Mouse (Mus musculus) limb, embryonic 14.5 days (tissue): ENCODE measurements around the gene Xxylt1. TPM values are rescaled to one million over a fixed set of nuclear protein-coding genes. Genes with fewer than 3 reads are reported as not detected.

Experiments
- ATAC-seq: fragments of 200-750 bp; cut with Nextera tagmentation; 2 replicates; pipeline ENCODE4 v1.8.0; 2017; ENCODE audit warnings: low read depth, moderate number of reproducible peaks, moderate TSS enrichment; ENCODE audit not compliant: low FRiP score
- DNase-seq: peaks from one replicate; pipeline ENCODE4 v3.0.0-alpha.2; 2015; ENCODE audit warnings: low spot score
- H3K27ac ChIP-seq: fragments of 300-500 bp; sonication (generic); replicated peaks from 2 replicates; pipeline ENCODE4 v1.5.1; 2014; ENCODE audit warnings: low read depth, mild to moderate bottlenecking, low read length, moderate library complexity, mixed read lengths
- H3K27me3 ChIP-seq: fragments of 300-500 bp; sonication (generic); 2 replicates; pipeline ENCODE4 v1.6.1; 2014; ENCODE audit warnings: low read length, mixed read lengths; ENCODE audit not compliant: control insufficient read depth, insufficient read depth
- H3K36me3 ChIP-seq: fragments of 300-500 bp; sonication (generic); 2 replicates; pipeline ENCODE4 v1.6.1; 2014; ENCODE audit warnings: mild to moderate bottlenecking, low read length, moderate library complexity, mixed read lengths; ENCODE audit not compliant: control insufficient read depth, insufficient read depth
- H3K4me1 ChIP-seq: fragments of 300-500 bp; sonication (generic); 2 replicates; pipeline ENCODE4 v1.6.1; 2014; ENCODE audit warnings: antibody characterized with exemption, low read length, mixed read lengths; ENCODE audit not compliant: control insufficient read depth, insufficient read depth
- H3K4me2 ChIP-seq: fragments of 300-500 bp; sonication (generic); replicated peaks from 2 replicates; pipeline ENCODE4 v1.6.1; 2014; ENCODE audit warnings: low read depth, mild to moderate bottlenecking, low read length, moderate library complexity; ENCODE audit not compliant: severe bottlenecking
- H3K4me3 ChIP-seq: fragments of 300-500 bp; sonication (generic); replicated peaks from 2 replicates; pipeline ENCODE4 v1.5.1; 2014; ENCODE audit warnings: low read length
- H3K9ac ChIP-seq: fragments of 300-500 bp; sonication (generic); 2 replicates; pipeline ENCODE4 v1.6.1; 2014; ENCODE audit warnings: mild to moderate bottlenecking, low read depth, low read length, moderate library complexity; ENCODE audit not compliant: severe bottlenecking
- H3K9me3 ChIP-seq: fragments of 300-500 bp; sonication (generic); 2 replicates; pipeline ENCODE4 v1.6.1; 2016; ENCODE audit warnings: low read length; ENCODE audit not compliant: control insufficient read depth
- POLR2A ChIP-seq: fragments of 200-500 bp; IDR thresholded peaks from 2 replicates; pipeline ENCODE4 v1.8.0; 2012; ENCODE audit warnings: inconsistent platforms, mild to moderate bottlenecking, moderate library complexity, borderline replicate concordance; ENCODE audit not compliant: insufficient read depth, insufficient read length; ENCODE audit errors: extremely low read depth
- WGBS: fragments of 180-500 bp; shearing (Covaris S2); extraction: QIAGEN DNeasy Blood & Tissue Kit; methylation state at CpG from one replicate; pipeline ENCODE4 v1.1.7; 2014; 5-methylcytosine and 5-hydroxymethylcytosine counted together
- polyA plus RNA-seq, 2 experiments: library from polyadenylated mRNA; depleted of rRNA in 1 of 2; stranded (reverse) in 1 of 2; unstranded in 1 of 2; fragments of >200 nt; fragmentation: Nextera tagmentation in 1 of 2; extraction: Ambion mirVana in 1 of 2; gene quantifications; 2 replicates each; pipeline versions ENCODE4 v1.2.1 to v1.2.3; 2012 to 2014

Gene Xxylt1
- polyA plus RNA-seq, 2 experiments, result 20.0 to 23.8 TPM

DNA sequence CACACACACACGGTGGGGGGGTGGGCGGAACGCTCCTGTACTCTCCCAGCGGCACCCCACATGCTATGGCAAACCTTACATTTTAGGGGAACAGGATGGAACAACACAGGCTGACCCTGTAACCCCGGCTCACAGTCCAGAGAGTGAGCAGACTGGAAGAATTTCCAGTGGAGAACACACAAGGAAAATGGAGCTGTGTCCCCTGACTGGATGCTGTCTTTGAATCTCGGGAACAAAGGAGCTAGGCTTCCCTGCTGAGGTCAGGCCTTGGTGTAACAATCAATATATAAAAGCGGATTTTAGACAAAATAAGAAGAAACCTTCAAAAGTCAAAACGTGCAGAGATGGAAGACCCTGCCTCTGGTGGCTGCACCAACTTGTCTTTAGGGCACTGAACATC, 57.4 kb downstream of the Xxylt1 start:
- 0 out of 2 replicates have a peak, but pooled peaks cover 3% of the 10 kb centered on the region for H3K4me1 ChIP-seq
- no peaks in the 10 kb centered on the region for H3K9me3 ChIP-seq
- H3K4me2 ChIP-seq, result no peak overlapping the region
- no peak overlapping the region for H3K9ac ChIP-seq
- no peaks in the 10 kb centered on the region for H3K36me3 ChIP-seq
- 89% methylated on average over 8 of the region's 8 CpGs for WGBS
- no peak overlapping the region for H3K27ac ChIP-seq
- no peaks in the 10 kb centered on the region for H3K27me3 ChIP-seq
- H3K4me3 ChIP-seq, result no peak overlapping the region
- no peak for DNase-seq
- no peak for ATAC-seq
- TF ChIP-seq POLR2A, result no peak

- H3K9ac ChIP-seq, result no peak overlapping the region
- H3K4me1 ChIP-seq, result 0 out of 2 replicates have a peak, but pooled peaks cover 3% of the 10 kb centered on the region
- no peaks in the 10 kb centered on the region for H3K9me3 ChIP-seq
- no peak overlapping the region for H3K4me3 ChIP-seq
- ATAC-seq (no peak), DNase-seq (no peak)
- TF ChIP-seq POLR2A, result no peak
- no peak overlapping the region for H3K27ac ChIP-seq
- H3K36me3 ChIP-seq, result no peaks in the 10 kb centered on the region
- H3K4me2 ChIP-seq, result no peak overlapping the region
- 76% methylated on average over 5 of the region's 5 CpGs for WGBS
- no peaks in the 10 kb centered on the region for H3K27me3 ChIP-seq
These were observed 58.9 kb downstream of the Xxylt1 start for GRCm38 (mm10) chr16:31022287-31022686.

DNA sequence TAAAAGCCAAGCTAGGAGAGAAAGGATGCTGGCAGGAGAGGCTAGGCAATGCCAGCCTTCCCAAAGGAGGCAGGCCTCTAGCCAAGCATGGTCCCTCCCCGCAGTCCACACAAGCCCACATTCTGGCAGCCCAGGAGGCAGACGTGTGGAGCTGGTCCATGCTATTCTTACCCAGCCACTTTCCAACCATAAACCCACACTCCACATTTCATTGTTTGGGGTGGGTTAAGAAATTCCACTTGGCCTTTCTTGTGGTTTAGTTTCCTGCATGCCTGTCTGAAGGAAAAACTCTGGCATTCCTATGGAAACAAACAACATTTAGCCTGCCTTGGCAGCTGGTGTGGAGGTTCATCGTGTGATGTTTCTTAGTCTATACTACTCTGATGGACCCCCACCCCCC, 61.7 kb downstream of the Xxylt1 start:
- Histone ChIP-seq H3K36me3 (no peaks in the 10 kb centered on the region), H3K27me3 (no peaks in the 10 kb centered on the region), H3K9ac (no peak overlapping the region), H3K27ac (no peak overlapping the region; the same call in 1 of the 2 replicates), H3K9me3 (no peaks in the 10 kb centered on the region), H3K4me2 (no peak overlapping the region), H3K4me3 (no peak overlapping the region), H3K4me1 (0 out of 2 replicates have a peak, but pooled peaks cover 3% of the 10 kb centered on the region)
- WGBS, result 65% methylated on average over 3 of the region's 3 CpGs
- peak; percentile 28 for DNase-seq
- TF ChIP-seq POLR2A, result no peak
- no peak for ATAC-seq

DNA sequence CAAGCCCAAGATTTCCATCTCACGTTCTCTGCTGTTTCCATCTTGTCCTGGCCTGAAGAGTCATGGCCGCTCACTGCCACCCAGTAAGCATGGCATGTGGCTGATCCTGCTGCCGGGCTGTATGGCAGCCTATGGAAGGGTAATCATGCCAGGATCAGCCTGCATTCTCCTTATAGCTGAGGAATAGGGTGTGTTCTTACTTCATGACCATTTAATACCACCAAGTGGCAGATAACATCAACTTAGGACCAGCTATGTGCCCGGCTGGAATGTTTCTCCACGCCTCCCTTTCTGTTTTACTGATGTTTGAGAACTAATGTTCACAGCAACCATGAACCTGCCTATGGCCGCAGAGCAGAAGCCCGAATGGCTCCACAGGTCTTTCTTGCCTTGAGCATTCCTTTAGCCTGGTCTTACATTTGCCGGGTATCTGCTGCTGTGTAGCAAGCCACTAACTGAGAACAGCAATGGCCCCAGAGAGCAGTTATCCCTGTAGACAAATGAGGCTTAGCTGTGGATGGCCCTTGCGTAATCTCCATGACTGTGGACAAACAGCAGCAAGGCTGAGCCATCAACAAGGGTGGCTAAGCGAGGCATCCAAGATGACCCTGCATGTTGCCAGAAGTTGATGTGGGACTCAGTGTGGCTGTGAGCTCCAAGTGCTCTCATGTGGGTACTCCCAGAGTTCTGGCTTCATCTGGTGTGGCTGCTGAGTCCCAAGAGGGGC, 63.4 kb downstream of the Xxylt1 start:
- DNase-seq (no peak), ATAC-seq (no peak)
- Histone ChIP-seq H3K9ac (no peak overlapping the region), H3K4me1 (0 out of 2 replicates have a peak, but pooled peaks cover 3% of the 10 kb centered on the region), H3K27me3 (no peaks in the 10 kb centered on the region), H3K27ac (no peak overlapping the region), H3K9me3 (no peaks in the 10 kb centered on the region), H3K4me2 (no peak overlapping the region), H3K36me3 (no peaks in the 10 kb centered on the region), H3K4me3 (no peak overlapping the region)
- WGBS, result 92% methylated on average over 10 of the region's 10 CpGs
- no peak for TF ChIP-seq POLR2A

- peak; percentile 51; the same call in 1 of the 2 replicates for ATAC-seq
- Histone ChIP-seq H3K4me3 (no peak overlapping the region), H3K27ac (no peak overlapping the region), H3K9ac (no peak overlapping the region), H3K4me2 (no peak overlapping the region), H3K9me3 (no peaks in the 10 kb centered on the region), H3K4me1 (0 out of 2 replicates have a peak, but pooled peaks cover 3% of the 10 kb centered on the region), H3K36me3 (no peaks in the 10 kb centered on the region), H3K27me3 (no peaks in the 10 kb centered on the region)
- WGBS, result 59% methylated on average over 2 of the region's 2 CpGs
- DNase-seq, result no peak
- TF ChIP-seq POLR2A, result no peak
These were observed 64.6 kb downstream of the Xxylt1 start for GRCm38 (mm10) chr16:31016669-31017068.

GRCm38 (mm10) chr16:31016169-31016568, 65.1 kb downstream of the Xxylt1 start:
- Histone ChIP-seq H3K9ac (no peak overlapping the region), H3K27ac (no peak overlapping the region), H3K27me3 (no peaks in the 10 kb centered on the region), H3K4me1 (0 out of 2 replicates have a peak, but pooled peaks cover 3% of the 10 kb centered on the region), H3K4me2 (no peak overlapping the region), H3K9me3 (no peaks in the 10 kb centered on the region), H3K4me3 (no peak overlapping the region), H3K36me3 (no peaks in the 10 kb centered on the region)
- TF ChIP-seq POLR2A, result no peak
- 74% methylated on average over 8 of the region's 8 CpGs for WGBS
- DNase-seq (no peak), ATAC-seq (no peak)
